Mouse (Mus musculus) liver, embryonic 13.5 days (tissue): ENCODE data around the gene Plxna4. TPM values are rescaled to one million over a fixed set of nuclear protein-coding genes. Genes with fewer than 3 reads are reported as not detected.

Source experiments
- ATAC-seq: fragments of 200-750 bp; cut with Nextera tagmentation; 2 replicates; pipeline ENCODE4 v1.8.0; 2017; ENCODE audit warnings: low read depth, mild to moderate bottlenecking, moderate number of reproducible peaks, moderate library complexity
- DNase-seq: peaks from one replicate; pipeline ENCODE4 v3.0.0; 2022
- H3K27ac ChIP-seq: fragments of 300-500 bp; sonication (generic); 2 replicates; pipeline ENCODE4 v1.5.1; 2015; ENCODE audit warnings: moderate library complexity, mild to moderate bottlenecking, inconsistent platforms
- H3K27me3 ChIP-seq: fragments of 300-500 bp; sonication (generic); 2 replicates; pipeline ENCODE4 v1.6.1; 2015; ENCODE audit warnings: mild to moderate bottlenecking, inconsistent platforms
- H3K36me3 ChIP-seq: fragments of 300-500 bp; sonication (generic); 2 replicates; pipeline ENCODE4 v1.6.1; 2015; ENCODE audit warnings: mild to moderate bottlenecking, inconsistent platforms
- H3K4me1 ChIP-seq: fragments of 300-500 bp; sonication (generic); replicated peaks from 2 replicates; pipeline ENCODE4 v1.6.1; 2015; ENCODE audit warnings: inconsistent platforms
- H3K4me2 ChIP-seq: fragments of 300-500 bp; sonication (generic); 2 replicates; pipeline ENCODE4 v1.6.1; 2015; ENCODE audit warnings: inconsistent platforms, mild to moderate bottlenecking, moderate library complexity
- H3K4me3 ChIP-seq: fragments of 300-500 bp; sonication (generic); replicated peaks from 2 replicates; pipeline ENCODE4 v1.5.1; 2015; ENCODE audit warnings: mild to moderate bottlenecking, inconsistent platforms
- H3K9ac ChIP-seq: fragments of 300-500 bp; sonication (generic); 2 replicates; pipeline ENCODE4 v1.6.1; 2015; ENCODE audit warnings: mild to moderate bottlenecking, inconsistent platforms
- H3K9me3 ChIP-seq: fragments of 300-500 bp; sonication (generic); replicated peaks from 2 replicates; pipeline ENCODE4 v1.6.1; 2016; ENCODE audit warnings: inconsistent platforms
- WGBS: fragments of 180-500 bp; shearing (Covaris S2); methylation state at CpG from one replicate; pipeline ENCODE4 v1.1.7; 2015; ENCODE audit not compliant: insufficient replicate concordance; 5-methylcytosine and 5-hydroxymethylcytosine counted together
- polyA plus RNA-seq: library from polyadenylated mRNA; unstranded; fragments of >200 nt; fragmentation: Nextera tagmentation; extraction: Ambion mirVana; gene quantifications from 2 replicates; pipeline ENCODE4 v1.2.1, GENCODE M21; 2015

The Plxna4 gene
- polyA plus RNA-seq, 1 experiment from 2014 or later: 0.24 TPM

DNA sequence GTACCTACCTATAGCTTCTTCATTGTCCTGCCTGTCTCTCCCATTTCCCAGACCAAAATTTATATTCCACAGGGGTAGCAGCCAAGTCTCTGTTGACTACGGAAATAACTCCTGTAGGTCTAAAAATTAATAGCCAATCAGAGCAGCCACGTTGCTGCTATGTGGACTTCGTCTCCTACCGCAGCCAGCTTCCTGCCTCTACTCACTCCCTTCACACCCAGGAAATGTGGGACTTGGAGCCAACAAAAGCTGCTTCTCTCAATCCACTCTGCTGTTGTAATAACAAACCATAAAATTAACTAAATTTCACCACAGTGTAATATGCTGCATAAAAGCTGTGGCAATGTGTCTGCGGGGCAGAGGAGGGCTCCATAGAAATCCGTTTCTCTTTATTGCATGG lies 239.9 kb downstream of the Plxna4 start:
- Histone ChIP-seq H3K4me3 (no peak overlapping the region), H3K27me3 (no peaks in the 10 kb centered on the region), H3K36me3 (no peaks in the 10 kb centered on the region), H3K9ac (no peak overlapping the region), H3K4me1 (no peaks in the 10 kb centered on the region), H3K27ac (no peak overlapping the region), H3K9me3 (no peaks in the 10 kb centered on the region), H3K4me2 (no peak overlapping the region)
- ATAC-seq: no peak
- DNase-seq: no peak
- WGBS: 69% methylated on average over 6 of the region's 6 CpGs

DNA sequence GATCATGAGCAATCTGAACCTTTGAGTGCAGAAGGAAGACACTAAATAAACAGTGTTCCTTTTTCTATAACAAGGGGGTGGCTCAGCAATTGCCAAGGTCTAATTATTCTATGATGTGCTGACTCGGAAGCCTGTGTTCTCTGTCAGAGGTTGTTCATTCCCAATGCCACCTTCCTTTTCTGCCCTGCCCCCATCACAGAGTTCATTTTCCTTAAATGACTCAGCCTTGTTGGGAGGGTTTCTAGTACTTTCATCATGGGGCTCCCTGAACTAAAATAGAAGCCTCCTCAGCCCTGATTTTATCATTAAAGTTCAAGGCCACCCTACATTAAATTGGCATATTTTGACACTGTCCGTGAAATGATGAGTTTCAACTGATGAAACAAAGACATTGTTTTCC lies 242.0 kb downstream of the Plxna4 start:
- no peak overlapping the region for H3K9ac ChIP-seq
- H3K4me1 ChIP-seq: no peaks in the 10 kb centered on the region
- H3K9me3 ChIP-seq: no peaks in the 10 kb centered on the region
- H3K36me3 ChIP-seq: no peaks in the 10 kb centered on the region
- H3K4me2 ChIP-seq: no peak overlapping the region
- H3K27ac ChIP-seq: no peak overlapping the region
- DNase-seq: no peak
- 70% methylated on average over 2 of the region's 2 CpGs for WGBS
- no peak overlapping the region for H3K4me3 ChIP-seq
- no peaks in the 10 kb centered on the region for H3K27me3 ChIP-seq
- ATAC-seq: no peak

DNA sequence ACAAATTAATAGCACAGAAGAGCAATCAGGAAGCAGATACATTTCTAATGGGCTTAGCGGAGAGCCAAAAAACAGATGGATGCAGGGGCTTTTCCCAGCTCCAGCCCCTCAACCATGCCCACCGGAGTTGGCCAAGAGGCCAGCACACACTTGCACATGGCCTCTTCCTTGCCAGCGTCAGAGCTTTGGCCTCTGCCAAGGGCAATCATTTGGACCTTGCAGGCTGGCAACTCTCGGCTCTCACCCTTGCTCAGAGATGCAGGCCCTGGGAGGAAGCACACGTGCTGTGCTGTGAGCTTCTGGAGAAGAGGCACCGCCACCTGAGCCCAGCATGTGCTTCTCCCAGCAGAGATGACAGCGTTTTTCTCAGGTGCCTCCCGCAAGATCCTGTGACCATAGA lies 245.3 kb downstream of the Plxna4 start:
- DNase-seq (no peak), ATAC-seq (no peak)
- H3K27me3 ChIP-seq: no peaks in the 10 kb centered on the region
- no peaks in the 10 kb centered on the region for H3K36me3 ChIP-seq
- H3K9ac ChIP-seq: no peak overlapping the region
- H3K4me2 ChIP-seq: no peak overlapping the region
- H3K27ac ChIP-seq: no peak overlapping the region
- no peaks in the 10 kb centered on the region for H3K9me3 ChIP-seq
- WGBS: 64% methylated on average over 8 of the region's 8 CpGs
- no peaks in the 10 kb centered on the region for H3K4me1 ChIP-seq
- H3K4me3 ChIP-seq: no peak overlapping the region

DNA sequence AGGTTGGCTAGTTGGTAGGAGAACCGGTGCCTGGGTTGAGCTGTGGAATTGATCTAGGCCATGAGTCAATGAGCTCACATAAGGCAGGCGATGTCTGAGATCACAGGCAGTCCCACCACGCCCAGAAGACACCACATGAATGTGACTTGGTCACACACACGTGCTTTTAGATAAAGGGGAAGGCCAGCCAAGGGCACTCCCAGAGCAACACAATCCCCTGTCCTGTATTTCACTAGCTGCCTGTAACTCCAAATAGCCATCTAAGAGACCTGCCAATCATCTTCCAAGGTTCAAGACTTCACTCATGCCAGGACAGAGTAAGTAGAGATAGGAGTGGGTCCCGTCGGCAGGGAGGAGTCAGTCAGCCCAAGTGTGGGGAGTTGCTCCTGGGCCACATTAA lies 245.7 kb downstream of the Plxna4 start:
- 49% methylated on average over 6 of the region's 6 CpGs for WGBS
- Histone ChIP-seq H3K4me1 (no peaks in the 10 kb centered on the region), H3K36me3 (no peaks in the 10 kb centered on the region), H3K9me3 (no peaks in the 10 kb centered on the region), H3K4me2 (no peak overlapping the region), H3K27ac (no peak overlapping the region), H3K9ac (no peak overlapping the region), H3K27me3 (no peaks in the 10 kb centered on the region), H3K4me3 (no peak overlapping the region)
- no peak for DNase-seq
- ATAC-seq: no peak

DNA sequence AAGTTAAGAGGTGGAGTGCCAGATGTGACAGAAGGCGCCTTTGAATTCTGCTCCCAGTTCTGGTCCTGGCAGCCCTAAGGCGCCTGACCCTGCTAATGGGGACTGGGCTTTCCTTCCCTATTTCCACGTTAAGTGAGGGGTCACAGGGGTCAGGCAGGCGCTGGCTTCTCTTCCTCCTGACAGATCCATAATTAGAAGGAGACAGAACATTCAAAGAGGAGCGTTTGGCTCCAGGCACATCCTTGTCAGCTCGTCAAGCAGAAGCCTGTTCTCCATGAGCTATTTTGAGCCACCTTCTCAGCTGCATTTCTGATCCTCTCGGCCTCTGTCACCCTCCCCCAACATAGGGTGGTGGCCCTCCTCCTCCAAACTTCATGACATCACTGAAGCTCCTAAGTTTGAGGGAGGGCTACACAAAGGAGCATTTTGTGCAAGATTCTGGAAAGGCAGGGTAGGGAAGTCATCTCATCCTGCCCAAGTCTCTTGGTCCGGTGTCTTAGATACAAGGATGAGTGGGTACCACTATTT lies 249.5 kb downstream of the Plxna4 start:
- Histone ChIP-seq H3K9me3 (no peaks in the 10 kb centered on the region), H3K36me3 (no peaks in the 10 kb centered on the region), H3K27me3 (no peaks in the 10 kb centered on the region), H3K27ac (no peak overlapping the region), H3K9ac (no peak overlapping the region), H3K4me1 (no peaks in the 10 kb centered on the region), H3K4me2 (no peak overlapping the region), H3K4me3 (no peak overlapping the region)
- ATAC-seq (no peak), DNase-seq (no peak)
- WGBS: 27% methylated on average over 8 of the region's 8 CpGs

DNA sequence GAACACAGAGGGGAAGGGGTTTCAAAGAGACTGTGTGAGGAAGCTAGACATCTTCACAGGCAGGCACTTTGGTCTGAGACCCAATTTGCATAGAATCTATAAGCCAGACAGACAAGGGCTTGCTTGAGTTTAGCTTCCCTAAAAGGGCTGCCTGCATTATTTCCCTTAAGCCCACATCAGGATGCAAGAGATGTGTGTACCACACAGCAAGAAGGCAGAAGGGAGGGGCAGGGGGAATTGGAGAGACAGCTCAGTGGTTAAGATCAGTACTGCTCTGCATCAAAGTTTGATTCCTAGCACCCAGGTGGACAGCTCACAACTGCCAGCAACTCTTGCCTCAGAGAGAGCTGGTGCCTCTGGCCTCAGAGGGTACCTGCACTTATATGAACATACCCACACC lies 256.7 kb downstream of the Plxna4 start:
- DNase-seq: no peak

DNA sequence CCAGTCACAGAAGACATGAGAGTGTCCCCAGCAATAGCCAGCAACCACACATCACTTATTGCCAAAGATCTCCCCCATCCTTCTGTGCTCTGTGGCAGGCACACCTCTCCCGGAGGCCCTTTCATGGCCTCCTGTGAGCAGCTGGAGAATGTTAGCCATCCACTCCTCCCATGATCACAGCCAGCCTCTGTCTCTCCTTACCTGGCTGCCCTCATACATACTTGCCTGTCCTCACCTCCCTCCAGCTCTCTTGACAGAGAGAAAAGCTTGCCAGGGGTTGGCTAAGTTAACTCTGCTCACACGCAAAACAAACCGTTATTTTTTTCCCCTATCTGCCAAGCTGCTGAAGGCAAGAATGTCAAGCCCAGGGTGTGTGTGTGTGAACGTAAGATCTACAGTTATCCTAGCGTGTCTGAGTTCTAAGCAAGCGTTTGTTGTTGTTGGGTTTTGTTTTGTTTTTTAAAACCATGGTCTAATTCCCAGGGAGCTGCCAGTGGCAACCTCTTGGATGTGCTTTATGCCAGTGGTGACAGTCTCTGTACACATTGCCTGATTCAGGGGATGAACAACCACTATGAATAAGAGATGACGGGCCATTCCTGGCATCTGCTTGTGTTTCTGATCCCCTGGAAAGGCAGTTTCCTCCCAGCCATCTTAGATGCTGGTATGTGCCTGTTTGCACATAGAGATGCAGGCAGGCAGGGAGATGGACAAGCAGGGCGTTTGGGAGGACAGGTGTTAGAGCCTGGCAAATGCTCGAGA lies 257.8 kb downstream of the Plxna4 start:
- ATAC-seq: no peak
- Histone ChIP-seq H3K27me3 (peaks cover 6% of the 10 kb centered on the region; the same call in 1 of the 2 replicates), H3K27ac (no peak overlapping the region), H3K9me3 (no peaks in the 10 kb centered on the region), H3K36me3 (no peaks in the 10 kb centered on the region), H3K4me3 (no peak overlapping the region), H3K9ac (no peak overlapping the region), H3K4me2 (no peak overlapping the region), H3K4me1 (no peaks in the 10 kb centered on the region)
- WGBS: 57% methylated on average over 9 of the region's 9 CpGs
- no peak for DNase-seq

More for the DNA sequence above, 256.7 kb downstream of the Plxna4 start:
- Histone ChIP-seq H3K9ac (no peak overlapping the region), H3K4me2 (no peak overlapping the region), H3K36me3 (no peaks in the 10 kb centered on the region), H3K27me3 (peaks cover 6% of the 10 kb centered on the region; the same call in 1 of the 2 replicates), H3K4me1 (no peaks in the 10 kb centered on the region), H3K4me3 (no peak overlapping the region), H3K9me3 (no peaks in the 10 kb centered on the region), H3K27ac (no peak overlapping the region)
- no peak for ATAC-seq

DNA sequence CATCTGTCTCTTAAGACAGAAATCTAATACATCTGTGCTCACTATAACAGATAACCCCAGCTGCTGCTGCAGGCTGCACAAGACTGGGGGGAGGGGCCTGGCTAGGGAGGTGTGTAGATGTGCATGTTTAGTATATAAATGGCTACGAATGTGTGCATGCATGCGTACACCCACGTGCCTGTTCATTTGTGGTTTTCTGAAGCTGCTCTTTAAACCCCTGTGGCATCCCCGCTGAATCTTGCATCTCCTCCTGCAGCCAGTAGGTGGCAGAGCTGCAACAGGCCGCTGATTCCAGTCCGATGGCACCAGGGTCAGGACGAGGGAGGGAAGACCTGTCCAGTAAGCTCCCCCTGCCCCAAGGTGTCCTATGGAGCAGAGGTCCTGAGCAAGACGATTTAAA lies 260.0 kb downstream of the Plxna4 start:
- no peak for ATAC-seq
- no peak overlapping the region for H3K4me3 ChIP-seq
- no peaks in the 10 kb centered on the region for H3K9me3 ChIP-seq
- H3K4me2 ChIP-seq: no peak overlapping the region
- no peaks in the 10 kb centered on the region for H3K4me1 ChIP-seq
- no peak overlapping the region for H3K9ac ChIP-seq
- H3K27me3 ChIP-seq: peaks cover 6% of the 10 kb centered on the region; the same call in 1 of the 2 replicates
- 2% methylated on average over 8 of the region's 8 CpGs for WGBS
- H3K27ac ChIP-seq: no peak overlapping the region
- H3K36me3 ChIP-seq: no peaks in the 10 kb centered on the region
- DNase-seq: peak; percentile 11

DNA sequence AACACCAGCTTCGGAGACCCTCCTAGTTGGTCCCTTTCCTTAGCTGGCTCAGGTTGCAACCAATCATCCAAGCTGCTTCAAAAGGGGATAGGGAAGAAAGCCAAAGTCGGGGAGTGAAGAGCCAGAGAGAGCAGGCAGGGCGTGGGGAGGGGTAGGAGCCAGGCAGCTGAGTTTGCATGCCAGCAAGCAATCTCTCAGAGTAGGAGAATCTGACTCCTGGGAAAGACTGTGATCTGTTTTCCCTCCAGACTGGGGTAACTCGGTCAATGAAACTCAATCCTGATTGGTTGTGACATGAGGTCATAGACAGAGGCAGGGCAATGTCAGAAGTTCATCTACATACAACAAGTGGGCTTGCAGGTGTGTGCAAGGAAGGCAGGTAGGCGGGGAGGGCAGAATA lies 260.8 kb downstream of the Plxna4 start:
- no peaks in the 10 kb centered on the region for H3K9me3 ChIP-seq
- no peak overlapping the region for H3K9ac ChIP-seq
- DNase-seq: no peak

DNA sequence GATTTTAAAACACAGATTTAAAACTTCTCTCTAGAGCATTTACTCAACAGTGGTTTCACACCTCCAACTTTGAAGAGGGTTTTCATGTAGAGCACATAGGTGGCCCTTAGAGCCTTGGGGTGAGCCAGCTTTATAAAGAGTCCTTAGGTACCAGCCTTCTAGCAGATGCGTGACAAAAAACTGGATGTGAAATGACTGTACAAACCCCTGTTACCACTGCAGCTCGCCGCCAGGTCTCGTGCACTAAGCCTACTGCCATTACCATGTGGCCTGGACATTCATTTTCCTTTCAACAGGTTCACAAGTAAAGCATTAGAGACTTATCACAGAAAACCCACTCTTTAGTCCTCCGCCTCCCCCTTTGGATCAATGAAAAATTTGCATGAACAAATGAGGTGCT lies 261.6 kb downstream of the Plxna4 start:
- ATAC-seq: no peak
- WGBS: 69% methylated on average over 5 of the region's 5 CpGs

More for the DNA sequence above, 260.8 kb downstream of the Plxna4 start:
- no peak overlapping the region for H3K4me3 ChIP-seq
- WGBS: 40% methylated on average over 5 of the region's 5 CpGs
- peaks cover 6% of the 10 kb centered on the region; the same call in 1 of the 2 replicates for H3K27me3 ChIP-seq
- H3K4me1 ChIP-seq: no peaks in the 10 kb centered on the region
- H3K4me2 ChIP-seq: no peak overlapping the region
- no peak for ATAC-seq
- H3K27ac ChIP-seq: no peak overlapping the region
- H3K36me3 ChIP-seq: no peaks in the 10 kb centered on the region

DNA sequence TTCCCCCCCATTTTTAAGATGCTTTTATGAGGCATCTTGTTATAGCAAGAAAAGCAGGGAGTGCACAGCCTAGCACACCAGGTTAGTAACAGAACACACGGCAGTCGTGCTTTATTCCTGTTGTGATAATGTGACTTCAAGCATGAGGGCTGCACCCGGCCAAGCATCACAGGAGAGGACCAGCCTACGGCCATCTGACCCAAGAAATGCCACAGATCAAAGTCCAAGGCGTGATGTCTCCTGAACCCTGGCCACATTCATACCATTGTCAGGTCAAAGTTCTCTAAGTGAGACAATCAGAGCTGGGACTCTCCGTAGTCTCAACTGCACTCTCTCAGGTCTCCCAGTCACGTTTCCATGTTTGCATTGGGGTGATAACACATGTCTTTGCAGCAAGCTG lies 262.1 kb downstream of the Plxna4 start:
- ATAC-seq (no peak), DNase-seq (no peak)
- no peaks in the 10 kb centered on the region for H3K4me1 ChIP-seq
- no peaks in the 10 kb centered on the region for H3K9me3 ChIP-seq
- H3K9ac ChIP-seq: no peak overlapping the region
- WGBS: 53% methylated on average over 7 of the region's 7 CpGs
- no peaks in the 10 kb centered on the region for H3K36me3 ChIP-seq
- H3K4me2 ChIP-seq: no peak overlapping the region
- no peak overlapping the region for H3K27ac ChIP-seq
- no peak overlapping the region for H3K4me3 ChIP-seq
- peaks cover 6% of the 10 kb centered on the region; the same call in 1 of the 2 replicates for H3K27me3 ChIP-seq

More for the DNA sequence above, 261.6 kb downstream of the Plxna4 start:
- Histone ChIP-seq H3K9me3 (no peaks in the 10 kb centered on the region), H3K9ac (no peak overlapping the region), H3K27me3 (peaks cover 6% of the 10 kb centered on the region; the same call in 1 of the 2 replicates), H3K4me1 (no peaks in the 10 kb centered on the region), H3K27ac (no peak overlapping the region), H3K4me2 (no peak overlapping the region), H3K36me3 (no peaks in the 10 kb centered on the region), H3K4me3 (no peak overlapping the region)
- DNase-seq: no peak

DNA sequence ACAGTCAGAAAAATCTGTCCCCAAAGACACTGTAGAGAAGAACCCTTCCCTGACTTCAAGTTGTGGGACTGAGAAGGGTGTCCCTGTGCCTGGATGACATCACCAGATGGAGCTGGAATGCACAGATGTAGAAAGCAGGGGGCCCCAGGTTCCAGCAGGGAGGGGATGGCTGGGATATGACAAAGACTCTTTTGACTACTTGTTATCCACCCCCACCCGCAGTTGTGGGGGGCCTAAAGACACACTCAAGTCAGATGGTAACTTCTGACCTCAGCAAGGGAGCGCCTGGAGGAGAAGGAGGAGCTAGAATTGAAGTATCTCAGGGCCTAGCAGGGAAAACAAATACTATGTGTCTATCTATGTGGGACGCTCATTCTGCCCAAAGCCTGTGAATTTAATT lies 266.8 kb downstream of the Plxna4 start:
- ATAC-seq (no peak), DNase-seq (no peak)
- Histone ChIP-seq H3K9me3 (no peaks in the 10 kb centered on the region), H3K9ac (no peak overlapping the region), H3K27me3 (no peaks in the 10 kb centered on the region), H3K4me1 (no peaks in the 10 kb centered on the region), H3K36me3 (no peaks in the 10 kb centered on the region), H3K4me2 (no peak overlapping the region), H3K4me3 (no peak overlapping the region), H3K27ac (no peak overlapping the region)
- 42% methylated on average over 3 of the region's 3 CpGs for WGBS
